Mouse (Mus musculus): ENCODE measurements around the gene Fam104a.

- TF ChIP-seq CTCF (IDR thresholded peaks at IDR 0.05; ENCODE audit: insufficient read depth, low read length) (no peak), POLR2A (IDR thresholded peaks at IDR 0.05; ENCODE audit: borderline replicate concordance, extremely low read depth, low read depth, low read length) (no peak)
These were observed 7.1 kb downstream of the Fam104a start for GRCm38 (mm10) chr11:113676847-113677246.
